Mouse (Mus musculus): Measurements from ENCODE around the gene Ubxn1.

GRCm38 (mm10) chr19:8911810-8912209 is 40.5 kb downstream of the Ubxn1 start:
- no peak for TF ChIP-seq CTCF (IDR thresholded peaks at IDR 0.05; ENCODE audit: low read depth)
- no peak for TF ChIP-seq EP300 (IDR thresholded peaks at IDR 0.05; ENCODE audit: low read depth)

All from heart, postnatal 0 days (tissue).